Mouse (Mus musculus): ENCODE results near the gene Sh2d1a.

Gene Sh2d1a

DNA sequence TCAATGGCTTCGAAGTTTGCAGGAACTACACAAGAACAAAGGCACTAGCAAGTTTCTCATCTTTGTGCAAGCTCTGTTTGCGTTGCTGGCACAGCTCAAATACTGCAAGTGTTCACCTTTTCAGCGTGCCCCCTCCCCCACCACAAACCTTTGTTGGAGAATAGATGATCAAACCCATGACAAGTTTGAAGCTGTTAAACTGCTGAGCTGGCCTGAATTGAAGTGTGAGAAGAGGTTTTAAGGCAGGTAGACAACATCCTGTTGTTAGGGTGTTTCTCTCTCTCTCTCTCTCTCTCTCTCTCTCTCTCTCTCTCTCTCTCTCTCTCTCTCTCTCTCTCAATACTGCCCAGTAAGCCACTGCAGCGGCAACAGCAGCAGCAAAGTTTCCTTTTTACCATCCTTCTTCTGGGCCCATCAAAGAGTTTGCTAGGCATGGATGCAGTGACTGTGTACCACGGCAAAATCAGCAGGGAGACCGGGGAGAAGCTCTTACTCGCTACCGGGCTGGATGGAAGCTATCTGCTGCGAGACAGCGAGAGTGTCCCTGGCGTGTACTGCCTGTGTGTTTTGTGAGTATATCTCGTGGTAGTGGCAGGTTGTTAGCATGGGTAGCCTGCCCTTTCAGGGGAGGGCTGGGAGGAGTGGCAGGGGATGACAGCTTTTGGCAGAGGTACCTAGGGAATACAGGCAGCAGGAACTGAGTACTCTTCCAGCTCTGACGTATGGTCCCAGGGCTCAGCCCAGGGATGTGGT, at the start of gene Sh2d1a:
Gene Sh2d1a, plus strand, starts transcription at position 163 of the 753 bp plus-strand sequence.
- DNase-seq (ENCODE audit: low spot score): no peak

DNA sequence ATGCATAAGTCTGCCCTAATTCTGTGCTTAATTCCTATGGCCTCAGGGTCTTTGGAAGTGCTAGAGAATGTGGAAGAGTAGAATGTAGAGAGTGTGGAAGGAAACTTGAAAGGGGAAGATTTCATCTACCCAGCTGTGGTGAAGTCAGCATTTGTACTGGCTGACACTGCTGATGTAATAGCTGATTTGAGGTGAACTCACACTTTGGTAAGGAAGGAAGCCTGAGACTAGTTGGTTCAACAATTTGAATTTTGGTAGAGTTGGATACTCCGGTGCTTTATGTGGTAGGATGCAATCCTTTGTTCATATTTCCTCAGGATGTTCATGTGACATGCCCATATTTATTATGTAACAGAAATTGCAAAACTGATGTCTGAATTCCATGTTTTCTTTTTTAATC, 49.3 kb upstream of the Sh2d1a start:
- DNase-seq (ENCODE audit: low spot score): no peak

DNA sequence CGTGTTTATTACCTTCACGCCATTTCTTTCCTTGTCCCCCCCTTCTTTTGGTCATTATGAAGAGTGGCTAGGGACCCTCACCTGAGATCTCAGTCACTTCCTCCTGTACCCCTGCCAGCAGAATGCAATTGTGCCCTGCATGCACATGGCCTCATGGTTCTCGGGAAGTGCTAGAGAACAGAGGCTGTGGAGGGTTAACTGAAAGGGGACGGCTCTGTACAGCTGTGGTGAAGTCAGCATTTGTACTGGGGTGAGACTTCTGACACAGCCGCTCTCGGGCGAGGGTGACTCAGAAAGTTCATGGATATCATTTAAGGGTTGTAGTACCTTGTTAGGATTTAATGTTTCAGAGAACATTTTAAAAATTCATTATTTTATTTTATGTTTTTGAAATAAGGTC, 47.7 kb upstream of the Sh2d1a start:
- no peak for DNase-seq (ENCODE audit: low spot score)

DNA sequence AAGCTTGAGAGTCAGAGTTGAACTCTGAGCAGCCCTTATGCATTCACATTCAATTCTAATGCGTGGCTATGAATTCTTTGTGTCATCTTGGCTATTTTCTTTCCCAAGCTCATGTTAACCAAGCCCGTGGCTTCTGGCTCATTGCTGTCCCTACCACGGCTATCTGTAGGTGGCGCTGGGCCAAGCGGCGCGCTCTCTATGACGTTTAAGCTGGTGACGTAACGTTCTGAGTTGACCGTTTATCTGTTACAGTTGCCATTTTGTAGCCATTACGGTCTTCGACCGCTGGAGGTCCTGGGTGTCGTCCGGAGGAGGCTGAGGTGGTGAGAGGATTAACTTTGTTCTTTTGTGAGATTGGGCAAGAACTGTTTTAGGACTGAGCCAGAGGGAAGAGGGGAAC, 12.8 kb upstream of the Sh2d1a start, which contains the start of gene Tex13c2:
Gene Tex13c2, plus strand, starts transcription at position 246 of the 400 bp plus-strand sequence.
- no peak for DNase-seq (ENCODE audit: low spot score)

DNA sequence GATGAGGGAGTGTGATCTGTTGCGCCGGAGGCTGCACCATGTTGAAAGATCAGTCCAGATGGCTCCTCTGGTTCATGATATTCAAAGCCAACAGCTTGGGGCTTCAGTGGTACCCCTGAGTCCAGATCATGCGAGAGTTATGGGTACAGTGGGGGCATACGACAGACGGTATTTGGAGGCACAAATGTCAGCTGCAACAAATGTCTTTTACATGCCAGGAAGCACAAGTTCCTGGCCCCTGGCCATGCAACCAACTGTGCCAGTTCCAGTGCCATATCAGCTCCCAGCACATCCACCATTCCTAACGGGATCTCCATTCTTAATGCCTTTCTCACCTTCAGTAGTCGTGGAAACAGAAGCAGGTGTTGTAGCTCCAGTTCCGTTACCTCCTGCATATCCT, 11.9 kb upstream of the Sh2d1a start:
- DNase-seq (ENCODE audit: low spot score): no peak

DNA sequence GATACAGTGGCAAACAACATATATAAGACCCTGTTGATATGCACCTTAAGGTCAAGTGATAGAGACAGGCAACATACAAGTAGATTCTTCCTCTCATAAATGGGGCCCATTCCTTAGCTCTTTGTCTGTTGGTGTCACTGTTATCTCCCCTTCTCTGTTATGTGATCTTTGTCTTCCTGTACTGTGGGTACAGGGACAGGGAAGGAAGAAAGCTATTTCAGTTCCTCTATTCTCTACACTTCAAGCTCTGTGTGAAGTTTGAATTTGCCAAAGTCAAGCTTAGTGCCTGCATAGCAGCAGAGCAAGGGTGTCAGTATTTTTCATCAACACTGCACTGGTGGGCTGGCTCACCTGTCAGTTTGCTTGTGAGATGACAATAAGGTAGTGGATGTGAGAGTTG, 1.7 kb upstream of the Sh2d1a start:
- DNase-seq (ENCODE audit: low spot score): no peak

DNA sequence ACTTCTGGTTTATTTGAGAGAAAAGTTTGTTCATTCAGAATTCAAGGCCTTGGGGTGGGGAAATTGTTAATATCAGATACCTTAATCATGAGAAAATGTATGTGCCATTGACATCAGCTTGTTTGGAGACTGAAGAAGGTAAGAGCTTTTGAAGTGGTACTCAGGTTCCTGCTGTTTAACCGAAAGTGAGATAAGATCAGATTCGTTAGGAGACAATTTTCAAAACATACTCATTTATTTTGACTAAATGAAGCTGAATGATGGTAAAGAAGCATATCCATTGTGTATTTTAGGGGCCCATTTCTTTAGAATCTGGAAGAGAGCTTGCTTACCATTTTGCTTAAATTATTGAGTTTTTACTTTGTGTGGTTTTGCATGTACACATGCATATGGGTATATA, 8.9 kb downstream of the Sh2d1a start:
- no peak for DNase-seq (ENCODE audit: low spot score)

DNA sequence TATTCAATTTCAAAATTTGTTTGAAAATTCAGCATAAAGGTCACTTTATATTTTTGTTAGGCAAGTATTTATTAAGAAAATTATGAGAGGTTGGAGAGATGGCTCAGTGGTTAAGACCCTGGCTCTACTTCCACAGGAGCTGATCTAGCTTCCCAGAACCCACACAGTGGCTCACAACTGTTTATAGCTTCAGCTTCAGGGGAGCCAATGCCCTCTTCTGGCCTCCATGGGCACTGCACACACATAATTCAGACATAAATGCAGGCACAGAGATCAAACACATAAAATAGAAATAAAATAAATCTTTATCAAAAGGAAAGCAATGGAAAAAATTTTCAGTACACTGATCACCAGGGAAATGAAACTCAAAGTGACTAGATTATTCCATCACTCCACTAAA, 10.3 kb downstream of the Sh2d1a start:
- DNase-seq (ENCODE audit: low spot score): no peak

DNA sequence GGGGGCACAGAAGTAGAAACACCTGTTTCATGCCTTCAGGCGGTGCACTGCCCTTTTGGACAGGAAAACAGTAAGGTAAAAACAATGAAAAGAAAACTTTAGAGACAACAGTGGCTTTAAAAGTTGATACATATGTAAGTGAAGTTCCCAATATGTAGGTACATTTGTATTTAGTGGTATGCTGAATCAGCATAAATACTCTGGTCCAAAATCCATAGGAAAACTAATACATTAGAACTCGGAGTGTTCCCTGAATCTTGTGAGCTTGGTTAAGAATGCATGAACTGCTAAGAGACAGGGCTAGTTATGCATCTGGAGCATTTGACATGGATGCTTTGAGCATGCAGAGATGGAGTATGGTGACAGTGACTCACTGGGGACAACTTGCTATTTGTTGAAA, 20.6 kb downstream of the Sh2d1a start:
- DNase-seq (ENCODE audit: low spot score): no peak

DNA sequence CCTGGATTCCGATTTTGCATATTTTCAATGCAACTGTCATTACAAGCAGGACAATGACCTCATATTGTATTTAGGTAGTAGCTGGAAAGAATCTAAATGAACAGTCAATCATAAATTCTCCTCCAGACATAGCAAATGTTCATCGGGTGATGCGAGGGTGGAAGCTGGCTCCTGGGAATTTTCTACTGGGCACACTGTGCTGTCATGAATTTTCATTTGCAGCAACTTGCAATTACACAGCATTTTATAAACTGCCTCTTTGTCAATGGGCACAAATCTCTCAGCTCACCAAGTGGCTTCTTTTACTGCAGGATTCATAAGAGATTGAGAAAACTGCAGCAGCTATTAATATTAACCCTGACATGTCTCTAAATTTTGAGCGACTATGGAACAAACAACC, 28.4 kb downstream of the Sh2d1a start:
- no peak for DNase-seq (ENCODE audit: low spot score)

DNA sequence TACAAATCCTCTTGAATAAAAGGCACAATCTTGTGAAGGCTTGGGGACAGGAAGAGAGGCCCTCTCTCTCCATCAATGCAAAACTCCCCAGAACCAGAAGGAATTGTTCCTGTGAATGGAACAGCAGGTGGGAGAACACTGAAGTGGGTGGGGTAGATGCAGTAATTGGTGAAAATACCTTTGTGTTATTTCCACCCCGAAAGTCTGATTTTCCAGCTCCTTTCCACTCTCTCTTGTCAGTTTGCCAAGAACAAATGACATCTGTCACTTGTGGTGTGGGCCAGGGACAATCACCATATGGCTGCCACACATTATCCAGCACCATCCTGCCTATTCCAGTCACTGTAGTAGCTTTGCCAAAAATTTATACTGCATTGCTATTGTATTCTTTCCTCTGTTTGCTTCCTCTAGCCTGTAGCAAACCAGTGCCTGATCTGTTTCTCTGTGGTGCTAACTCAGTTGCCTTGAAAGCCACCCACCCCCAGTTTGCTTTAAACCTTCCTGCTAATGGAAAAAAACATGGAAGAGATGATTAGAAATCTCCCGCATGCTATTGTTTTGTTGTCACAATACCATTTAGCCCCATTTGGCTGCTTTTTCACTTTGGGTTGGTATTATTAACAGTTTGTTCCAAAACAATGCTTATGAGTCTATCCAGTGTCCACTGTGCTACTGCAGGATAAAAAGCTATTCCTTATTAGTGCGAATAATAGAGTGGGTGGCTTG, 37.9 kb downstream of the Sh2d1a start:
- no peak for DNase-seq (ENCODE audit: low spot score)

DNA sequence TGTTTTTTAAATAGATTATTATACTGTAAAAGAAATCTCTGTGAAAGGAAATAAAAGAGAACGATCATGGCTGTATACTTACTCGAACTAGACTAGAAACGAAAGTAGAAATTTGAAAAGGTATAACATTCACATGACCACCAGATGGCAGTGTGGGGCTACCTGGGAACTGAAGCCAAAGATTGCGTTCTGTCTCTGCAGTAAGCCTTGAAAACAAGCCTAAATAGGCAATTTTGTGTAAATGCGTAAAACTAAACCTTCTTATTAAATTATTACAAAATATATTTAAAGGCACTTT, 38.5 kb downstream of the Sh2d1a start:
- peak; percentile 9 for DNase-seq (ENCODE audit: low spot score)

DNA sequence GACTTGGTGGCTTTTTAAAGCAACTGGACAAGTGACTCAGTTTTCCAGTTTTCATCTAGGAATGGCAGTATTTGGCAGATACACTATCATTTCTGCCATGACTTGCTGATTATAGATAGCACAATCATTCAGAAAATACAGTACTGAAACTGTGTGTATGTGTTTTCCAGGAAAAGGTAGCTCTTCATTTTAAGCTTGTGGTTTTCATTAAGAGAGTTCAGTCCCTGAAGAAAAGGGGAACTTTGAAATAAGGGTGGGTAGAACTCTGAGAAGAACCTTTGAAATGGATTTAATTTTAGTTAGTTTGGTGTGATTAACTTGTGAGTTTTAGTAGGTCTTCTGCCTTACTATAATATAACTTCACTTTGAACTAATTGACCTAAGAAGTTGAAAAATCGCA, 42.8 kb downstream of the Sh2d1a start:
- DNase-seq (ENCODE audit: low spot score): no peak

DNA sequence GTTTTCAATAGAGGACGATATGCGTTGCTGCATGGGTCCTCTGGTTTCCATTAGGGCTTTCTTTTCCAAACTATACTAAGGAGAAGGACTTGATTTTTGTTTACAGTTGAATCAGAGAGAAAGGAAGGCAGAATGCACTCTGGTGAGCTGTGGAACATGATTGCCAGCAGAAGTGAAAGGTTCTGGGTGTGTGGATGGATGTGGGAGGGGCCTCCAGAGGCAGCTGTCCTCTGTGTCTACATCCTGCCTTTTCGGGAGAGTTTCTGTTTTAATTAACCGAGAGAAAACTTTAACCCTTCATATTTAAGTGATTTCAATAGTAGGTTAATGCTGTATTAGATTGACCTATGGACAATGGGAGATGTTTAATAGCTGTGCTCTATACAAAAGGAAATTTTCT, 46.3 kb downstream of the Sh2d1a start:
- no peak for DNase-seq (ENCODE audit: low spot score)

DNA sequence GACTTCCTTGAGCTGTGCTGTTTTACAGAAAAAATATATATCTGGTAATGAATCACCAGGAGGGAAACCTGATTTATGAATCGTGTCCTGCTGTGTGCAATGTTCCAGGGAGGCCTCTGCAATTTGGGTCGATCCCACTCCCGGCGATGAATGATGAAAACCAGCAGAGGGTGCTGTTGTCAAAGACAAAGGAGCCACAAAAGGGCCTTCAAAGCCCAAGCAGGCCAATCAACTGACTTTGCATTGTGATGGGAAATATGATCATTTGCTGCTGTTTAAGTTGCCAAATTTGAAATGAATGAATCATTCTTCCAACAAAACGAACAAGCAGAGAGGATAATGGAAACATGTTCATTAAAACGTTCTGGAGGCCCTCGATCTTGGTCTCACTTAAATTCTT, 55.0 kb downstream of the Sh2d1a start:
- no peak for DNase-seq (ENCODE audit: low spot score)

DNA sequence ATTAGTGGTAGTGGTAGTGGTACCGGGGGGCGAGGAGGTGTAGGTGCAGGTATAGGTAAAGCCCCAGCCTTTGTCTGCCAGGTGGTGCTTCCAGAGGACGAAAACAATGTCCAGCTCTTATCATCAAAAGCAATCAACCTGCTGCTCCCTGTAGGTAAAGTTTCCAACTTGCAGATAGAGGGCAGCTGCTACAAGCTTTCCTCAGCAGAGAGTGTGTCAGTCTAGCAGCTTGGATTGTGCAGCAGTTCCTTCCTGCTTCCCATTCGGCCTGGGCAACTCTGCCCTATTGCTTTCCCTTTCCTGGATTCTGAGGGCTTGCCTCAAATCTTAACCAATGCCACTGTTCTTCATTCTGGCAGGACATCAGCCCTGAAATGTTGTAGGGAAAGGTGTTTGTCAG, 56.4 kb downstream of the Sh2d1a start:
- no peak for DNase-seq (ENCODE audit: low spot score)
